Mouse (Mus musculus) embryo, embryonic 11.5 days (tissue): ENCODE results near the gene Apol6.
"Not testable (repeated sequence)": the region's sequence is repeated elsewhere in the genome, so short reads cannot be mapped to it uniquely, and the experiment has no call there.

Experiments used
- DNase-seq: peaks from one replicate; pipeline ENCODE4 v3.0.0-alpha.2; 2012; ENCODE audit warnings: low read depth, low spot score

Apol6 gene

GRCm38 (mm10) chr15:77029331-77029991 lies 15.1 kb upstream of the Apol6 start:
- DNase-seq, result peak; percentile 72

- DNase-seq, result no peak
Observed at GRCm38 (mm10) chr15:77031271-77031670, 13.3 kb upstream of the Apol6 start.

DNA sequence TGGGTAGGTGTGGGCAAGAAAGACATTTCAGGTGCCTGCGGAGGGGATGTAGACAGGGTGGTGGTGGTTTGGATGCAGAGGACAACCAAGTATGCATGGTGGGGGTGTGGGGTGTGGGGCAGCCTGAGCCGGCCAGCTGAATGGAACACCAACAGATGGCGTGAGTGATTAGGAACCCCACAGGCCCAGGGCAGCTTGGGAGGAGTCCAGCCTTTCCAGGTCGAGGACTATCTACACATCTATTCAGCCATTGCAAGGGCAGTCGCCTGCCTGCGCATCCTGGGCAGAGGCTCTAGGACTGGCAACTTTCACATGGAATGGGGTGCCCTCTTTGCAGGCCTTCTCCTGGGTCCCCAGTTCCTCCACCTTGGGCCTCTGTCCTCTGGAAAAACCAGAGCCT lies 10.0 kb upstream of the Apol6 start:
- no peak for DNase-seq

GRCm38 (mm10) chr15:77035643-77036042 lies 8.9 kb upstream of the Apol6 start:
- no peak for DNase-seq

- DNase-seq, result no peak
Observed at GRCm38 (mm10) chr15:77036320-77036988, 8.1 kb upstream of the Apol6 start.

- DNase-seq, result no peak
Observed at GRCm38 (mm10) chr15:77036989-77037277, 7.6 kb upstream of the Apol6 start.

DNA sequence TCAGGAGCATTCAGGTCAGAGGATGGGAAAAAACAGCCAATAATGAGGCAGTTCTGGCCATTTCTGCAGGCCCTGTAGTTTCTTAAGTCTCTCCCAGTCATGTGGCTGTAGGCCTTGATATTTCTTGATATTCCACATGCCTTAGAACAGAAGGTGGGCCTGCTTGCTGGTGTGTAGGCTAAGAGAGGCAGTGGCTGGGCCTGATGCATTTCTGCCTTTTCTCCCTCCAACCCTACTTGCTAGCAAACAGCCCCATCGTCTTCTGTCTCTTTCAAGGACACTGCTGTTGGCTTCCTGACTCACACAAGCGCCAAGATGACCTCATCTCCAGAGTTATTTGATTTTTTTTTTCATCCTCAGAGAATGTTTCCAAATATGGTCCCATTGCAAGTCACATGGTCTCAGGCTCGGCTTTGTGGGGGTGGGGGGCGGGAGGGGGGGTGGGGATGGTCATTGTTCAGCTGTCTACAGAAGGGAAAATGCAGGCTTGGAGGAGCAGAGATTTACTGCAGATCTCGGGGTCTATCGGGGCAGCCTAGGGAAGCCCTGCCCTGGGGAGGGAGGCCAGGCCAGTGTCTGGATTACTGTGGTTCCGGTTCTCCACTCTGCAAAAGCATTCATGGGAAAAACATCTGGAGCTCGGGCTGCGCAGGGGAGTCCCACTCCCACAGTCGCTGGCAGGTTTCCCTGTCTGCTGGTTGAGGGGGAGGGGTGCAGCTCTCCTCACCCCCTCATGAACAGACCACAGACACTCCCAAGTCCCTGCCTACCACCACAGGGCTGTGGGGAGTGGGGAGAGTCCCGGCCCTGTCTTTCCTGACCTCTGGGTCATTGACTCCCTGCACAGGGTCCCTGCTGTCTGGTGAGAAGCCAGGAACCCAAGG lies 7.0 kb upstream of the Apol6 start:
- DNase-seq, result peak; percentile 57

- no peak for DNase-seq
Observed at GRCm38 (mm10) chr15:77039211-77039700, 5.3 kb upstream of the Apol6 start.

GRCm38 (mm10) chr15:77040784-77041183 lies 3.7 kb upstream of the Apol6 start:
- no peak for DNase-seq

- DNase-seq, result no peak
Observed at GRCm38 (mm10) chr15:77045609-77046008, 1.1 kb downstream of the Apol6 start.

DNA sequence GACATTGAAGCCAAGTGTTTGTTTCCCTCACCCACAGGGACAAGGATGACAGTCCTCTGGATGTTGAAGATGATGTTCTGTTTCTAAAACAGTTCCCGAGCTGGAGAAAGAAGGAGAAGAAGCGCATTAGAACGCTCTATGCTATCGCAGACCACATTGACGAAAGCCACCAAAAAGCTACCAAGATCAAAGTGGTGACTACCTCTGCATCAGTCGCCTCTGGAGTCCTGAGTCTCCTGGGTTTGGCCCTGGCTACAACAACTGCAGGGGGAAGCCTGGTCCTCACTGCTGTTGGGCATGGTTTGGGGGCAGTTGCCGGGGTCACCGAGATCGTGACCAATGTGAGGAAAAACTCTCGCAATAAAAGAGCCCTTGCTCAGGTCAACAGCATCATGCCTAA lies 6.0 kb downstream of the Apol6 start, which contains the start of gene Mb:
Gene Mb, minus strand, starts transcription at position 101 of the 400 bp plus-strand sequence.
- no peak for DNase-seq

DNA sequence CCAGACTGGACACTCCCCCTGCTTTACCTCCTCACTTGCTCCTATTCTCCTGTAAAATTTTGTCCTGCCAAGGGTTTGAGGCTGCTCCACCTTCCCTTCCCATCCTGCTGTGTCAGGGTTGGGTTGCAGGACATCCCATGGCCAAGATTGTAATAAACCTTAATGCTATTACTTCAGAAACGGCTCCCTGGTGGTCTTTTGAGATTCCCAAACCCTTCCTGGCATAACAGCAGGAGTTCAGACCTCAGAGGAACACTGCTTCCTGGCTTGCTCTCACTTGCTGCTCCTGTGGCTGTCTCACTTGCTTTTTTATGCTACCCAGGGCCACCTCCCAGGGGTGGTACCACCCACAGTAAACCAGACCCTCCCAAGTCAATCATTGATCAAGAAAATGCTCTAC lies 7.6 kb downstream of the Apol6 start:
- DNase-seq, result no peak

DNA sequence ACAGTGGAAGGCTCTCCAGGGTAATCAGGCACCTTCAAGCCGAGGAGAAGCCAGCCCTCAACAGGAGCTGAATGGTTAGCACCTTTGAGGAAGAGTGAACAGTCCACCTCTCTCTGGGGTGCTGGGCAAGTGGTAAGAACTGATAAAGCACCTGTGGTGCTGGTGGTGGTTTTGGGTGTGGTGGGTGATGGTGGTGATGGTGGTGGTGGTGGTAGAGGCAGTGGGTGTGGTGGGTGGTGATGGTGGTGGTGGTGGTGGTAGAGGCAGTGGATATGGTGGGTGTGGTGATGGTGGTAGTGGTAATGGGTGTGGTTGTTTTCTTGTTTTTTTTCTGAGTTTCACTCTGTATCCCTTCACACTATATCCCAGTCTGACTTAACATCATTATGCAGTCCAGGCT lies 8.5 kb downstream of the Apol6 start:
- no peak for DNase-seq

DNA sequence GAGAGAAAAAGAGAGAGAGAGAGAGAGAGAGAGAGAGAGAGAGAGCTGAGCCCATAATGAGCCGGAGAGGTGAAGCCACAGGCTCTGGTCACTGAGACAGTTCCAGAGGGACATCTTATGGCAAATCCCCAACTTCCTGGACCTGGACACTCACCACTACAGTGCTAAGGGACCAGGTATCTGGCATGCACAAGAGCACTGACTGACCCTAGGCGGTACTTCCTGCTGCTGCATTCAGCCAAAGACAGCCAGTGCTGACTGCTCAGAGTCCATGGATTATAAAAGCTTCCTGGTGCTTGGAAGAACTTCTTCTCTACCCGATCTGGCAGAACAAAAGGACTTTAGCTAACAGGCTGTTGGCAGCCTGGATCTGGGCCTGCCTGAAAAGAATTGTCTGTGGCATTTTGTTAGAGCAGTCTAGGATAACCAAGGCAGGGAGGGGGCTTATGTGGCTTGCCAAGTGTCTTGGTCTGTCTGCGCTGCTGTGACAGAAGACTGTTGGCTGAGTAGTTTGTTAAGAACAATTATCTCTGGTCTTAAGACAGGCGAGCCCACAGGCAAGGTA lies 10.2 kb downstream of the Apol6 start:
- no peak for DNase-seq

DNA sequence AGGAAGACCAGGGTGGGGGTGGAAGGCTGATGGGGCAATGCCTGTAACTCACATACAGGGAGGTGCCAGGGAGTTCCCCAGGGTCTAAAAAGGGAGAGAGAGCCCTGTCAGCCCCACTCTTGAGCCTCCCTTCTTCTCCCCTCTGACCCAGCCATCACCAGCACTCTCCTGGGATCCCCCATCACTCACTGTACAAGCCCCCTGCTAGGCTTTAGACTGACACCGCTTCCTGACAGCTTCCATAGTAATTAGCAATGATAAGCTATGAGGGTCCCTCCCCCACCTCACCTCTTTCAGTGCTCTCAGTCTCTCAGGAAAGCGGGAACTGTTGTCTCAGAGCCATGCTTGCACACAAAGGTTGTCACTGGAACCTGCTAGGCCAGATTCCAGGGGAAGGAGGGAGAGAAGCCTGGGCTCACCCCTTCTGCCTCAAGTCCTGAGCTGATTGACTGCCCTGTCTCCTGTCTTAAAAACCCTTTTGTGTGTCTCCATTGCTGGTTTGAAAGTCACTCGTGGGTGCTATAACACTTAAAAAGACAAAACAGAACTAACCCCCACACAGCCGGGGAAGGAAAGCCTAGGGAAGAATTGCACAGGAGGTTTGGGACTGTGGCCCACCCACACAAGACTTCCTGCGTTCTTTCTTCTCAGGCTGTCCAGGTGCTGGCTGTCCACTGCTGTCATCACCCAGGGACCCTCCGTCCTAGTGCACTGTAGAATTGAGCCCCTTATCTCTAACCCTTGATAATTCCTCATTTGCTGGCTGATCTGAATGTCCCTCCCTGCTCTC lies 11.7 kb downstream of the Apol6 start:
- DNase-seq, result no peak

GRCm38 (mm10) chr15:77056791-77057051 lies 12.2 kb downstream of the Apol6 start:
- no peak for DNase-seq

GRCm38 (mm10) chr15:77058566-77058965 lies 14.0 kb downstream of the Apol6 start:
- no peak for DNase-seq

GRCm38 (mm10) chr15:77059416-77059815 lies 14.9 kb downstream of the Apol6 start:
- not testable (repeated sequence) for DNase-seq

GRCm38 (mm10) chr15:77062746-77063145 lies 18.2 kb downstream of the Apol6 start:
- no peak for DNase-seq

DNA sequence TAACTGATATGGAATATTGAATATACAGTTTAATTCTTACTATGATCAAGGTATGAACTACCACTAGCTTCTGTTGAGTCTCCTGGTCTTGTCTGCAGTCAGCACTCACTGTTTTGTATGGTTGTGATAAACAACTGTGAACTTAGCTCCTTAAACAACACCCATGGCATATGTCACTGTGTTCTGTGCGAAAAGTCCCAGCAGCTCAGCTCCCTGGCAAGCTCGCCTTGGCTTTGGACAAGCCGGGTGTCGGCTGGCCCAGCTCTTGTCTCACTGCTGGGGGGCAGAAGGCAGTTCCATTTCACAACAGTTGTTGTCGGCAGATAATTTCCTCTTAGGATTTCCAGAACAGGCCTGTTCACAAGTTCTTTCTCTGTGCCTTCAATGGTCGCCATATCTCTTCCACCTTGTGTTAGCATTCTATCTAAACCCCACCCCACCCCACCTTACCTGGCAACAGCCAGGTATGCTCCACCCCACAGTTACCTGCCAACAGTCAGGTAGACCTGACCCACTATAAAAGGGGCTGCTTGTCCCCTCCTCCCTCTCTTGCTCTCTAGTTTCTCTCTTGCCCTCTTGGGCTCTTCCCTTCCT lies 20.8 kb downstream of the Apol6 start:
- no peak for DNase-seq

GRCm38 (mm10) chr15:77066233-77066632 lies 21.7 kb downstream of the Apol6 start:
- DNase-seq, result no peak
